In the genomic region with DNA sequence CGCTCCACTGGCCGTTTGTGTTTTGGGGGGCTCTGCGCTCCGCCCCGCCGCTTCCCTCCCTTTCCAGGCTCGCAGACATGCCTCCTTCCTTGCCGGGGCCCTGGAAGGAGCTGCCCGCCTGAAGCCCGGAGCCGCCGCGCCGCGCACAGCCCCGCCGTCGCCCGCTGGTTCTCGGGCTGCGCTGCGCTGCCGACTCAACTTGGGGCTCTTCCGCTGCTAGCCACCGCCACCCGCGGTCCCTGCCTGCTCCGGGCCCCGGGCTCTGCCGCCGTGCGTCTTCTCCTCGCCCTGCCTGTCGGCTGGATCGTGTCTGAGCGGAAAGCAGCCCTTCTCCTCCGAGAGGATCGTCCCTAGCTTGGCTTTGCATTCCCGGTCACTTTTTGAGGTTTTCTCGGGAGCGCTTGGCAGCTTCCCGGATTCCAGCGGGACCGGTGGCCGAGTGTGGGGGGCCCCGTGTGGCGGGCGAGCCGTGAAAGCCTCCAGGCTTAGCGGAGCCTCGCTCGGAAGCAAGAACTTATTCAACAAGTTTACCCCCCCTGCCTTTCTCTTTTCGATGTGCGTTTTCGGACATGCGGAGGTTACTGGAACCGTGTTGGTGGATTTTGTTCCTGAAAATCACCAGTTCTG, we compare ENCODE assay signal across 8 mouse cellular contexts. TPM values are rescaled to one million over a fixed set of nuclear protein-coding genes. Genes with fewer than 3 reads are reported as not detected.
A peak's percentile ranks its signal among the peaks of the same experiment; 100 is the strongest.
DNase-seq lines count a peak whose midpoint lies in the region; ATAC-seq and TF ChIP-seq lines count a peak whose summit lies in the region.

No protein-coding gene starts in this region.

- no peak for TF ChIP-seq CTCF in spleen, adult 2 months (IDR thresholded peaks at IDR 0.05; ENCODE audit: extremely low read depth, insufficient read depth, insufficient read length, insufficient replicate concordance)
- no peak for TF ChIP-seq CTCF in liver, embryonic 14.5 days (IDR thresholded peaks at IDR 0.05; ENCODE audit: low read depth)

- H3K4me1 ChIP-seq in spleen, adult 2 months (ENCODE audit: control insufficient read depth, insufficient read depth, insufficient read length) = no peaks in the 10 kb centered on the region; the same call in 1 of the 2 replicates
- H3K4me1 ChIP-seq in heart, embryonic 15.5 days (replicated peaks) = peaks cover 17% of the 10 kb centered on the region
- H3K4me1 ChIP-seq in liver, embryonic 14.5 days (replicated peaks; ENCODE audit: control insufficient read depth in 2 of 2, insufficient read depth in 2 of 2, low read length in 1 of 2) = no peaks in the 10 kb centered on the region
- peaks cover 11% of the 10 kb centered on the region; the same call in 1 of the 2 replicates for H3K4me1 ChIP-seq in stomach, embryonic 16.5 days (ENCODE audit: control insufficient read depth, insufficient read depth, low read length)

- TF ChIP-seq POLR2A in spleen, adult 2 months (IDR thresholded peaks at IDR 0.05; ENCODE audit: low read depth, low read length) = no peak

- H3K4me3 ChIP-seq in spleen, adult 2 months (ENCODE audit: extremely low read depth, insufficient read depth, insufficient read length) = peak overlapping the region; percentile 41; the same call in 1 of the 2 replicates
- peak overlapping the region; percentile 89 for H3K4me3 ChIP-seq in heart, embryonic 15.5 days
- peak overlapping the region; percentile 53 to 60 for H3K4me3 ChIP-seq in liver, embryonic 14.5 days (ENCODE audit: insufficient read depth in 1 of 2, low read depth in 2 of 2, low read length in 2 of 2)
- peak overlapping the region; percentile 79 for H3K4me3 ChIP-seq in stomach, embryonic 16.5 days (replicated peaks; ENCODE audit: low read length)

- no peak for TF ChIP-seq EP300 in liver, embryonic 14.5 days (IDR thresholded peaks at IDR 0.05; ENCODE audit: low read depth)

- peak; percentile 20 to 54 for DNase-seq in frontal cortex, postnatal 14 days (ENCODE audit: low spot score in 2 of 2)
- DNase-seq in frontal cortex, postnatal 10 days (ENCODE audit: low spot score in 2 of 2) = no peak
- DNase-seq in spleen, adult 2 months (ENCODE audit: low read depth in 1 of 2, low spot score in 2 of 2) = no peak
- DNase-seq in spleen, adult 12 weeks (ENCODE audit: low spot score) = no peak
- DNase-seq in liver, embryonic 14.5 days (ENCODE audit: low read depth in 3 of 3, low spot score in 3 of 3) = no peak
- no peak for DNase-seq in testis, postnatal 14 days (ENCODE audit: low spot score)

- H3K4me2 ChIP-seq in heart, embryonic 15.5 days = peak overlapping the region; percentile 90
- peak overlapping the region; percentile 60 for H3K4me2 ChIP-seq in liver, embryonic 14.5 days (ENCODE audit: low read depth)
- H3K4me2 ChIP-seq in stomach, embryonic 16.5 days (ENCODE audit: low read depth, low read length) = peak overlapping the region; percentile 92

- peaks cover 3% of the 10 kb centered on the region; the same call in 1 of the 2 replicates for H3K27me3 ChIP-seq in spleen, adult 2 months (ENCODE audit: control insufficient read depth, insufficient read depth, low read length)
- no peaks in the 10 kb centered on the region for H3K27me3 ChIP-seq in heart, embryonic 15.5 days
- peaks cover 53% of the 10 kb centered on the region for H3K27me3 ChIP-seq in liver, embryonic 14.5 days (ENCODE audit: control insufficient read depth, insufficient read depth, low read length)
- no peaks in the 10 kb centered on the region for H3K27me3 ChIP-seq in stomach, embryonic 16.5 days (ENCODE audit: control insufficient read depth, insufficient read depth, low read length)

- H3K36me3 ChIP-seq in spleen, adult 2 months (ENCODE audit: control insufficient read depth, insufficient read depth, low read length) = no peaks in the 10 kb centered on the region
- no peaks in the 10 kb centered on the region for H3K36me3 ChIP-seq in heart, embryonic 15.5 days
- H3K36me3 ChIP-seq in liver, embryonic 14.5 days (replicated peaks; ENCODE audit: control insufficient read depth, insufficient read depth, low read depth) = no peaks in the 10 kb centered on the region
- no peaks in the 10 kb centered on the region for H3K36me3 ChIP-seq in stomach, embryonic 16.5 days (ENCODE audit: control insufficient read depth, insufficient read depth, low read length)

- H3K27ac ChIP-seq in spleen, adult 2 months (ENCODE audit: insufficient read depth, low read length) = peak overlapping the region; percentile 70
- H3K27ac ChIP-seq in heart, embryonic 15.5 days = peak overlapping the region; percentile 99
- H3K27ac ChIP-seq in liver, embryonic 14.5 days = no peak overlapping the region
- peak overlapping the region; percentile 98 for H3K27ac ChIP-seq in stomach, embryonic 16.5 days (ENCODE audit: low read length)

- peak overlapping the region; percentile 92 for H3K9ac ChIP-seq in heart, embryonic 15.5 days
- no peak overlapping the region for H3K9ac ChIP-seq in liver, embryonic 14.5 days (replicated peaks)
- H3K9ac ChIP-seq in stomach, embryonic 16.5 days (ENCODE audit: low read length) = peak overlapping the region; percentile 94

- 3% methylated on average over 57 of the region's 57 CpGs for WGBS in spleen, adult 2 months
- under 1% methylated on average over 57 of the region's 57 CpGs for WGBS in heart, embryonic 15.5 days
- under 1% methylated on average over 57 of the region's 57 CpGs for WGBS in liver, embryonic 14.5 days (ENCODE audit: insufficient replicate concordance)
- 0% methylated on average over 57 of the region's 57 CpGs for WGBS in stomach, embryonic 16.5 days

- ATAC-seq in heart, embryonic 15.5 days (replicated peaks; ENCODE audit: insufficient number of reproducible peaks, insufficient read depth, low FRiP score, low read depth) = peak; percentile 44
- peak; percentile 45; the same call in 1 of the 2 replicates for ATAC-seq in liver, embryonic 14.5 days (ENCODE audit: insufficient read depth)
- peak; percentile 59 for ATAC-seq in stomach, embryonic 16.5 days (ENCODE audit: insufficient read depth, low FRiP score)

- H3K9me3 ChIP-seq in heart, embryonic 15.5 days (replicated peaks) = no peaks in the 10 kb centered on the region
- H3K9me3 ChIP-seq in liver, embryonic 14.5 days (ENCODE audit: control insufficient read depth, low read length) = no peaks in the 10 kb centered on the region
- no peaks in the 10 kb centered on the region for H3K9me3 ChIP-seq in stomach, embryonic 16.5 days (replicated peaks; ENCODE audit: control insufficient read depth, low read length)

RNA-seq across cellular contexts. Expression of gene Ptprg, which starts 0.5 kb away (rescaled TPM):
- 4.9 and 7.3 TPM in 2 replicates for polyA plus RNA-seq in spleen, adult 2 months (2012; rRNA removed)
- 16.4 and 17.3 TPM in 2 replicates for polyA plus RNA-seq in heart, embryonic 15.5 days (2015; fragmentation: Nextera tagmentation; extraction: Ambion mirVana)
- 0.69 and 0.75 TPM in 2 replicates for polyA plus RNA-seq in liver, embryonic 14.5 days (2012; rRNA removed)
- polyA plus RNA-seq in liver, embryonic 14.5 days (2014; fragmentation: Nextera tagmentation; extraction: Ambion mirVana) = 0.99 and 1.4 TPM in 2 replicates
- polyA plus RNA-seq in stomach, embryonic 16.5 days (2015; fragmentation: Nextera tagmentation; extraction: Ambion mirVana) = 20.0 and 20.8 TPM in 2 replicates

Comparison
In these comparisons a context has a peak if more than half of its experiments do, and no peak if none do; other contexts are left out.
1. DNase-seq: peak in frontal cortex, postnatal 14 days (2 of 2); none in frontal cortex, postnatal 10 days (0 of 2), spleen, adult 2 months (0 of 2), spleen, adult 12 weeks (single experiment), liver, embryonic 14.5 days (0 of 3) and testis, postnatal 14 days (single experiment).
2. Peak in every context shown above with its lines, with median percentiles within 50 percentile points of each other: H3K4me3 ChIP-seq, ATAC-seq and H3K4me2 ChIP-seq.